Mouse (Mus musculus): ENCODE measurements around the gene Arhgap21.

DNA sequence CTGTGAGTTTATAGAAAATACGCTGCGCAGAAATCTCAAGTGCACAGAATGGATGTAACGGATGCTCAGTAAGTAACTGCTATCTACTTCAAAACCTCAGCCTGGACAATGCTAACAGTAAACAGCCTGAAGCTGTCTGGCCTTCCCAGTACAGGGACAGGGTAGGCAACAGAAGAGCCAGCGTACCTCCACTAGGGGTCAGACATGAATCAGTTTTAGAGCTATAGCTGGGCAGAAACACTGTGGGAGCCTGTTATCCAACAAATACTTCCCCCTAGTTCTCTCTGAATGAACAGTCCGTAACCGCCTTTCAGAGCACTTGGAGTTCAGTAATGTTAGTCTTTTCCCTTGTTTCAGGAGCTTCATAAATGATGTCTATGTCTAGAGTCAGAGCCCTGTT, 70.0 kb downstream of the Arhgap21 start:
- TF ChIP-seq CTCF (IDR thresholded peaks at IDR 0.05; ENCODE audit: borderline replicate concordance, insufficient read depth, low read length), result peak; percentile 65; the same call in 1 of the 2 replicates
- TF ChIP-seq POLR2A (IDR thresholded peaks at IDR 0.05; ENCODE audit: low read depth, low read length), result no peak

Measured in embryonic fibroblast, embryonic 13.5 days (primary cell).